Mouse (Mus musculus): ENCODE measurements around the gene Iltifb.
"Not testable (repeated sequence)": the region's sequence is repeated elsewhere in the genome, so short reads cannot be mapped to it uniquely, and the experiment has no call there.

DNA sequence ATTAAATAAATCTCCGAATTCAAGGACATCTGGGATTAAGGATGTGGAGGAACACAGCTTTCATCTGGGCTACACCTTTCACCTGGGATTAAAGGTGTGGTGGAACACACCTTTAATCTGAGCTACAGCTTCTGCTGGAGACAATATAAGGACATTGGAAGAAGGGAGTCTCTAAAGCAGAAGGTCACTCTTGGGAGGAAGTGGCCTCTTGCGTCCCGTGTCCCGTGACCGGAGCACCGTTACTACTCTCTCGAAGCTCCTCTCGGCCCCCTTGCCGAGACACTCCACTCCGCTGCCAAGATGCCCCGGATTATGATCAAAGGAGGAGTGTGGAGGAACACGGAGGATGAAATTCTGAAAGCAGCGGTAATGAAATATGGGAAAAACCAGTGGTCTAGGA, 36.5 kb downstream of the Iltifb start, which contains the start of gene Gm32802:
- TF ChIP-seq CTCF (IDR thresholded peaks at IDR 0.05; ENCODE audit: low read depth, low read length); POLR2A (IDR thresholded peaks at IDR 0.05; ENCODE audit: borderline replicate concordance, low read depth, low read length): not testable (repeated sequence)
